Mouse (Mus musculus): Measurements from ENCODE around the gene Vamp5.

Vamp5 gene

DNA sequence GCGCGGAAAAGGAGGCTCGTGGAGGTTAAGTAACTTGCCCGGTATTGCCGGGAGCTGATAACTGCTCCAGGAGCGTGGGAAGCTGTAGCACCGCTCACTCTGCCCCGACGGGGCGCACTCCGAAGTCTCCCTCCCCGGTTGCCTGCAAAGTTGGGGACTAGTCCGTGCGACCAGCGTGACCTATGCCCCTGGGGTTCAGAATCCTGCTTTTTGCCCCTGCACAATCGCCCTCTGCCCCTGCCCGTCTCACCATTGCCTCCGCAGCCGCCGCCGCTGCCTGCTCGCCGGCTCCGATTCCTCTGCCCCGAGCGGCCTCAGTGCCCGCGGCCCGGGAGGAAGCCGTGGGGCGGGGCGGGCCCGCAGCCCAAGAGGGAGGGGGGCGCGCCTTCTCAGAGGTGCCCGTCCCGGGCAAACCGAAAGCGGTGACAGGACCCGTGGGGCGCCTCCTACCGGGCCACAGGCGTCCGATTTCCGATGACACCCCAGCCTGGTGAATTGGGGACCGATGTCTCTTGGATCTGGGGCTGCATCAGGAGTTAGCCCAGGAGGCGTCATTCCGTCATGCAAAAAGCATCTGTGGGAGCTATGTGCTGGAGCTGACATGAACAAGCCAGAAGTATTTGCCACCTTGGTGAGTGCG is at the start of gene Vamp5:
Vamp5 (minus strand) TSS at position 338 of the 640 bp plus-strand sequence.
- peak; percentile 95 for DNase-seq

DNA sequence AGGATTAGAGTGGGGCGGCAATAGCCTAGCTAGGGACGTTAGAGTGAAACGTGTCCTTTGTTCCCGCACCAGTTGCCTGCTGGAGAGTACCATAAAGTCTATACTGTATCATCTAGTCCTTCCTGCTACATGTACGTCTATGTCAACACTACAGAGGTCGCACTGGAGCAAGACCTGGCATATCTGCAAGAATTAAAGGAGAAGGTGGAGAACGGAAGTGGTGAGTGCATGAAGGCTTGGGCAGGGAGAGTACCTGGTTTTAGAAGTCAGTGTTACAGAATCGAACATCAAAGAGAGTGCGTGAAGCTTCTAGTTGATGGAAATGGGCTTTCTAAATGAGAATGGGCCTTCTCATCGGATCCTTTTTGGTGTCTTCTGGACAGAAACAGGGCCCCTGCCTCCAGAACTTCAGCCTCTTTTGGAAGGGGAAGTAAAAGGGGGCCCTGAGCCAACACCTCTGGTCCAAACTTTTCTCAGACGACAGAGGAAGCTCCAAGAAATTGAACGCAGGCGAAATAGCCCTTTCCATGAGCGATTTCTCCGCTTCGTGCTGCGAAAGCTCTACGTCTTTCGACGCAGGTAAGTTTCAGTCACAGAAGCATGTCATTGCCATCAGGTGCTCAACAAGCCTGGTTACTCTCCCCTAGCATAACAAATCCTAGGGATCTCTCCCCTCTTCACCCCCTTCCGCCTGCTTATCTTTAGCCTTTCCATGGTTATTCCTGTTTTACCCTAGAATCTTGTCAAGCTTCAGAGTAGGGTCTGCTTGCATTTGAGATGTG is 49.0 kb upstream of the Vamp5 start:
- DNase-seq: no peak

DNA sequence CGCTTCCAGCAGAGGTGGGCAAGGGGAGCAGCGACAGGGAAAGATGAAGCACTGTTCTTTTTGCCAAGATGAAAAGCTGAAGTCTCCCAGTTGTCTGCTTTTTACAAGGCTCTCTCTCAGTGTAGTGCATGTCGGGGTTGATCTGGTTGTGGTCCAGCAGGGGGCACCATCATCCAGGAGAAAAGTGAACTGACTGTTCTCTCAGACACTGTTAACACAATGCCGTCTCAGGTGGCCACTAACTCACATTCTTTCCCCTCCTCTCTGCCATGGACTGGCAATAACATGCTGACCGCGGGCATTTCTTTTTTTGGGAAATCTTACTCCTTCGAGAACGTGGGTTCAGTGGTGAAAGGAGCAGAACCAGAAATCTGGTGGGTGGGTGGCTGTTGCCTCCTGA is 47.8 kb upstream of the Vamp5 start:
- DNase-seq: peak; percentile 82

DNA sequence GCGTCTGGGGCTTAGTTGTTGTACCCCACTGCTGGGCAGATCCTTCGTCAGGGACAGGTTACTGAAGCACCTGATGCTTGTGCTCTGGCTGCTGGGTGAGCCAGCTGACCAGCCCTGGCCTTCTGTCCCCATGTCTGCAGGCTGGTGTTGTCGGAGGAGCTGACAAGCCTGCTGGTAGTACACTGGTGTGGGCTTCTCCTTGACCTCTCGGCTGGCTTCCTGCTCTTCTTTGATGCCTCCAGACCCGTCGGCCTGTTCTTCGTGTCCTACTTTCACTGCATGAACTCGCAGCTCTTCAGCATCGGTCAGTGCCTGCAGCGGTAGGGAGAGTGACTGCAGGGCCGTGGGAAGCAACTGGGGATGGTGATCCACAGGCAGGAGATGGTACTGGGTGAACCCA is 45.4 kb upstream of the Vamp5 start:
- DNase-seq: no peak

DNA sequence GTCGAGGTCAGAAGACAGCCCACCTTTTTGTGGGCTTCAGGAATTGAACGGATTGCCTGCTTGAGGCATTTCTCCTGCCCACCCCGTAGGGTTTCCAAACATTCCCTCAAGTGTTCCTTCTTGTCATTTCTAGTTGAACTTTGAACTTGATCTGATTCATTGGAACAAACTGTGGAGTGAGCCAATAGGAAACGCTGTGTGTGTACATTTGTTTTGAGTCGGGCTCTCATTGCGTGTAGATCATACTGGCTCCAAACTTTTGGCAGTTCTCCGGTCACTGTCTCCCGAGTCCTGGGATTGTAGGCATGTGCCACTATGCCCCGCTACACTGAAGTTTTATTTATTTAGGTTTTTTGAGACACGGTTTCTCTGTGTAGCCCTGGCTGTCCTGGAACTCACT is 40.6 kb upstream of the Vamp5 start:
- DNase-seq: no peak

- DNase-seq: no peak
Observed at GRCm38 (mm10) chr6:72419806-72420205, 39.5 kb upstream of the Vamp5 start.

DNA sequence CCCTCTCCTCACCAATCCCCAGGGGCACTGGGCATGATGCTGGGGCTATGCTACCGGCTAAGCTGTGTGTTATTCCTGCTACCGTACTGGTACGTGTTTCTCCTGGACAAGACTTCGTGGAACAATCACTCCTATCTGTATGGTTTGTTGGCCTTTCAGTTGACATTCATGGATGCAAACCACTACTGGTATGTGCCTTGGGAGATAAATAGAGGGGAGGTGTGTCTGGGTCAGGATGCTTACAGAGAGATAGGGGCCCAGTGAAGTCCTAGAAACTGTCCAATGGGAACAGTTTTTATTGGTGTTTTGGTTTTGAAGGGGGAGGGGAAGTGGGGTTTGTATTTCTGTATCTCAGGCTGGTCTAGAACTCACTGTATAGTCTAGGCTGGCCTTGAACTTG is 38.0 kb upstream of the Vamp5 start:
- no peak for DNase-seq

DNA sequence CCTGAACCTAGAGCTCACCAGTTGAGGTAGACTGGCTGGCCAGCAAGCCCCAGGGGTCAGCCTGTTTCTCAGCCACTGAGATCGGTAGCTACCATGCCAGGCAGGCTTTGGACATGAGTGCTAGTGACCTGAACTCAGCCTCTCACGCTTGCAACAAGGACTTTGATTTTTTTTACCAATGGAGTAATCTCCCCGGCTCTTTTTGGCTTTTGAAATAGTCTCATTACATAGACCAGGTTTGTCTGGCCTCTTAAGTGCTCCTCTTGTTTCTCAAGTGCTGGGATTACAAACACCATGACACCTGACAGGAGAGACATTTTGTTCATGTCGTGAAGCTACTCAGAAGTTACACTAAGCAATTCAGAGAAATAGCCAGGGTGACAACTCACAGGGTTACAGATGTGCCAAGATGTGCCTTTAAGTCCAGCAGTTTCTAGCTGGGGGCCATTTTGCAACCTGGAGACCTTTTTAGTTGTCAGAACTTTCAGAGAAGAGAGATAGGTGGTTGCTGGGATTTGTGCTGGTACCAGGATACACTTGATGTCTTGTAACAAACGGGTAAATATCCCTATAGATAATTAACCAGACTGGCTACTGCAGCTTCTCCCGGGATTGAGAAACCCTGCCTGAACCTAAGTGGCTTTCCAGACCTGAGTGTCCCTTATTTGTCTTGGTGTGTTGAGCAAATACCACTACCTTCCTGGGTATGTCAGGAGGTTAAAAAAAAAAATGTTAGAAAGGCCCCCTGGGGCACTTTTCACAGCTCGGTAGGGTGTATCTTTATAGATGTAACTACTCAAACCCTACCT is 35.9 kb upstream of the Vamp5 start:
- DNase-seq: no peak

GRCm38 (mm10) chr6:72415181-72415580 is 34.9 kb upstream of the Vamp5 start:
- no peak for DNase-seq

DNA sequence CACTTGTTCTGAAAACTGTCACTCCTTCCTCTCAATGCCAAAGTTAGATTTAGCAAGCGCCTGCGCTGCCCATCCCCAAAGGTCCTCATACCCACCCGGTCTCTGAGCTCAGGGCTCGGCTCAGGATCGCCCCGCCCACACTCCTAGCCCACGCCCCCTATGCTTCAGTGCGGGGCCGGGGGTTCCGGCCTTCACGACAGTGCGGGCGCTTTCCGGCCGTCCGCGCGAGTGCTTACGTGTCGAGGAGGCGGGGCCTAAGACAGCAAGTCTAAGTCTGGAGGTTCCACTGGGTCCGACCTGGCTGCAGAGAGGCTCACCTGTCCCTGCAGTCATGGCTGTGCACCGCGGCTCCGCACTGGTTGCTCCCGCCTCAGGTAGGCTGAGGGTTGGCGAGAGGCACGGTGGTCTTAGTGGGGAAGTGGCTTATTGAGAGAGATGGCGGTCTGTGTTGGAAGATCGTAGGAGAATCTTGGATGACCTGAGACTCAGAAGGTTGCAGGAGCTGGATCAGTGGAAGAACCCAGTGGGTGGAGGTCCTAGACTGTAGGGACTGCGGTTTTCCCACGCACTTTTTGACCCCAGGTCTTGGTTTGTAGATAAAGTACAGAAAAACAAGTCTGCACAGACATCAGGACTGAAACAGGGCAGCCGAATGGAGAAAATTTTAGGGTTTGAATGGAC is 33.9 kb upstream of the Vamp5 start, which contains the start of gene Ggcx:
Ggcx (plus strand) TSS at position 233 of the 681 bp plus-strand sequence.
- peak; percentile 97 for DNase-seq

DNA sequence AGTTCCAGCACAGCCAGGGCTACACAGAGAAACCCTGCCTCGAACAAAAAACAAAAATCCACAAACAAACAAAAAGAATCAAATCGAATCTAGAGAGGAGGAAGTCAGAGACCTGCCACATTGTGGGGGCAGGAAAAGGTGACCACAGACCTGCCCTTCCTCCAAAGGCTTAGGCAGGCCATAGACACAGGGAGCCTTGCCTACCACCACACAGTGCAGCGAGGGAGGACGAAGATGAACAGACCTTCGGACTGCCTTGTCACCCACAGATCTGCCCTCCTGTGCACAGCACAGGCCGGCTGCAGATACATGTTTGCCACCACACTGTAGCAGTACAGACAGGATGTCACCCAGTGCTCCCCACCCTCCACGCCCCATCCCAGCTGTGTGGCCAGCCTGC is 30.2 kb upstream of the Vamp5 start:
- no peak for DNase-seq

GRCm38 (mm10) chr6:72410003-72410402 is 29.7 kb upstream of the Vamp5 start:
- no peak for DNase-seq

GRCm38 (mm10) chr6:72409567-72409966 is 29.3 kb upstream of the Vamp5 start:
- DNase-seq: peak; percentile 71

DNA sequence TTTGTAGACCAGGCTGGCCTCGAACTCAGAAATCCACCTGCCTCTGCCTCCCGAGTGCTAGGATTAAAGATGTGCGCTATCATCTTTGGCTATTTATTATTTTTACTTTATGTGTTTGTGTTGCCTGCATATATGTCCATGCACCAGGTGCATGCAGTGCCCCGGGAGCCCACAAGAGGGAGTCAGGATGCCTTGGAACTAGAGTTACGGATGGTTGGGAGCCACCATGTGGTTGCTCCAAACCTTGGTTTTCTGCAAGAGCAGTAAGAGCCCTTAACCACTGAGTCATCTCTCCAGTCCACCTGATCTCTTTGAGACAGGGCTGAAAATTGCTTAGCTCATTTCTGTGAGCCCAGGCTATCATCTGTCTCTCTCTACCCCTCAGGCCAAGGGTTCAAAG is 26.9 kb upstream of the Vamp5 start:
- peak; percentile 89 for DNase-seq

DNA sequence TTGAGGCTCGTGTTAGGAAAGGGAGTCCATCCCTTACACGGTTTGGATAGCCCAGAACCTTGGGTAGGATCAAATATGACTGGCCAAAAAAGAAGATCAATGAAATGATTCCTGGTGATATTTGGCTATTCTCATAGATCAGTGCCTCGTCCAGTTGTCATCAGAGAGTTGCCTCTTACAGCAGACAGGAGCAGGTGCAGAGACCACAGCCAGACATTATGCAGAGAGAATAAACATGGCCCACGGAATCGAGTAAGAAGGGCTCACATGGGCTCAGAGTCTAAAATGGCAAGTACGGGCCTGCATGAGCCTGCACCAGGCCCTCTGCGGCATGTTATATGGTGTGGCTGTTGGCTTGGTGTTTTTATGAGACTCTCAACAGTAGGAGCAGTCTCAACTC is 25.1 kb upstream of the Vamp5 start:
- DNase-seq: no peak

DNA sequence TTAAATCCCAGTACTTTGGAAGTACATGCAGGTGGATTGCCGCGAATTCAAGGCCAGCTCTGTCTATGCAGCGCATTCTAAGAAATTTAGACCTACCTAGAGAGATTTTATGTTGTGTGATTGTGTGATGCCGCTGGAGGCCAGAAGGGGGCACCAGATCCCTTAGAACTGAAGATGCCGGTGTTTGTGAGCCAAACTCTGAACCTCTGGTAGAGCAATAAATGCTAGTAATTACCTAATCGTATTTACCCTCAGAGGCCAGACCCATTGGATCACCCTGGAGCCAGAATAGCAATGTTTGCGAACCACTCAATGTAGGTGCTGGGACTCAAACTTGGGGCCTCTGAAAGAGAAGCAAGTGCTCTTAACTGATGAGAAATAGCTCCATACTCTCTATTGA is 21.6 kb upstream of the Vamp5 start:
- peak; percentile 80 for DNase-seq

DNA sequence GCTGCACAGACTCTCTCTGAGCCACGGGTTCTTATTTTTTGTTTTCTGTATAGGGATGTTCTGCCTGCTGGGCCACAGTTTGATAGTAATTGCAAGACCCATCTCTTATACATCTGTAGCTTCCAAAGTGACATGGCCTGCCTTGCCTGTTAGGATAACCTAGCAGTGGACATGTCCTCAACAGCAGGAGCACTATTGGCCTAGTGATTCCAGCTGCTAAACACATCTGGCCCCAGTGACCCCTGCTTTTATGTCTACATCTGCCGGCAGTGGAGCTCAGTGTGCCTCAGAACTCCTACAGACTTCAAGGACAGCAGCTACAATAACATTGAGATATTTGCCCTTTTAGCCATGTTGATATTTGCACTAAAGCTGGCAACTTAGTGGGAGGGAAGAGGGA is 19.7 kb upstream of the Vamp5 start:
- no peak for DNase-seq

DNA sequence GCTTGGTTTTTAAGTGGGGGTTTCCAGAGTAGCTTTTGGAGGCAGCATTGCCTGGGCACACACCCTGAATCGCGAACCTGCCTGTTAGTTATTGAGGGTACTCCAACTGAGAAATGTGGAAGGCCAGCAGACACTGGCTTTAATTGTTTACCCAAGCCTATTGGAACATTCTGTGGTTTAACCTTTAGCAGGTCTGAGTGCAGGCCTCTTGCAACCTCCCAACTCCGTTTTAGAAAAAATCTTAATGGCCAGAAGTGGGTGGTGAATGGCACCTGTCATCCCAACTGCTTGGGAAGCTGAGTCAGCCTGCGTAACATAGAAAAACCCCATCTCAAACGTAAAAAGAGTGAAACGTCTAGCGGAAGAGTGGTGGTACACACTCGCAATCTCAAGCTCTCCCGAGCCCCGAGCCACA is 16.6 kb upstream of the Vamp5 start:
- no peak for DNase-seq

DNA sequence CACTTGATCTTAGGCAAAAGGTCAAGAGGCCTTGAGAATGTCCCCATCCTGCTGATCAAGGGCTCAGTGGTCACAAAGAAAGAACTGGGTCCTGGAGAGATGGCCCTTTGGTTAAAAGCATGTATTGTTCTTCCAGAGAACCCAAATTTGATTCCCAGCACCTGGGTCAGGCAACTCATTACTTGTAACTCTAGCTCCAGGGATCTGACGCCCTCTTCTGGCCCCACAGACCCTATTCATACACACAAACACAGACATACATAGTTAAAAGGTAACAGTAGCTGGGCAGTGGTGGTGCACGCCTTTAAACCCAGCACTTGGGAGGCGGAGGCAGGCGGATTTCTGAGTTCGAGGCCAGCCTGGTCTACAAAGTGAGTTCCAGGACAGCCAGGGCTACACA is 12.1 kb upstream of the Vamp5 start:
- DNase-seq: no peak

GRCm38 (mm10) chr6:72390795-72391521 is 10.7 kb upstream of the Vamp5 start:
- DNase-seq: peak; percentile 30

- DNase-seq: peak; percentile 69
Observed at GRCm38 (mm10) chr6:72389941-72390771, 9.9 kb upstream of the Vamp5 start, which contains the start of gene Vamp8. Gene Vamp8, minus strand, starts transcription at chr6:72390703.

Data from thymus, postnatal 14 days (tissue).